Mouse (Mus musculus): ENCODE results near the gene Rpl6. TPM values are rescaled to one million over a fixed set of nuclear protein-coding genes. Genes with fewer than 3 reads are reported as not detected.
A peak's percentile ranks its signal among the peaks of the same experiment; 100 is the strongest.
"Not testable (repeated sequence)": the region's sequence is repeated elsewhere in the genome, so short reads cannot be mapped to it uniquely, and the experiment has no call there.

Rpl6 gene
- polyA plus RNA-seq, 2 experiments from 2014 or later = 1,708 to 1,898 TPM

GRCm38 (mm10) chr5:121197337-121197736, 6.9 kb upstream of the Rpl6 start:
- no peak for ATAC-seq

- ATAC-seq = no peak
These were observed 5.9 kb upstream of the Rpl6 start for GRCm38 (mm10) chr5:121198376-121198775.

GRCm38 (mm10) chr5:121201739-121202138, 2.5 kb upstream of the Rpl6 start:
- peak; percentile 53 for ATAC-seq

DNA sequence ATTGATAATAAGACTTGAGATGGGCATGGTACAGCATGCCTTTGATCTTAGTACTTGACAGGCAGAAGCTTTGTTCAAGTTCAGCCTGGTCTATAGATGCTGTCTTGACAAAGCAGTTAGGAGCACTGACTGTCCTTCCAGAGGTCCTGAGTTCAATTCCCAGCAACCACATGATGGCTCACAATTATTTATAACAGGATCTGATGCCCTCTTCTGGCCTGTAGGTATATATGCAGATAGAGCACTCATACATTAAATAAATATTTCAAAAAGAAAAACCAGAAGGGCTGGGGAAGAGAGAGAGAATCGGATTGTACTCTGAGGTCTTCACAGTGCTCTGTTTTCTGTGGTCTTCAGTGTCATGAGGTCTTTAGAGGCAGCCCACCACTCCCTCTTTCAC, 1.8 kb upstream of the Rpl6 start:
- ATAC-seq = no peak

- not testable (repeated sequence) for ATAC-seq
These were observed 1.4 kb downstream of the Rpl6 start for GRCm38 (mm10) chr5:121205537-121206130.

DNA sequence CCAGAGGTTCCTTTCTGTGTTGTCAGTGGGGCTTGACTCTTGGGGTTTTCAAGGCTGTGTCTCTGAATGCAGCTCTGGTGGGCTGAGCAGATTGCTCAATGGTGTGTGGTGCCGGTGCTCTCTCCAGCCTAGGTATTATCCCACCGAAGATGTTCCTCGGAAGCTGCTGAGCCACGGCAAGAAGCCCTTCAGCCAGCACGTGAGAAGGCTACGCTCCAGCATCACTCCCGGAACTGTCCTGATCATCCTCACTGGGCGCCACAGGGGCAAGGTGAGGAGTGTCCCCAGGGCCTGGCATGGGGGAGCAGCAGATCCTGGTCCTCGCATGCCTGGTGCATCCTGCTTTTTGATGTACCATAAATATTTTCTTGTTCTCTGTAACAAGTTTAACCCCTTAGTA, 2.3 kb downstream of the Rpl6 start:
- no peak for ATAC-seq

GRCm38 (mm10) chr5:121206984-121207383, 2.7 kb downstream of the Rpl6 start:
- ATAC-seq = no peak

GRCm38 (mm10) chr5:121209755-121210600, 5.7 kb downstream of the Rpl6 start:
- ATAC-seq = no peak

DNA sequence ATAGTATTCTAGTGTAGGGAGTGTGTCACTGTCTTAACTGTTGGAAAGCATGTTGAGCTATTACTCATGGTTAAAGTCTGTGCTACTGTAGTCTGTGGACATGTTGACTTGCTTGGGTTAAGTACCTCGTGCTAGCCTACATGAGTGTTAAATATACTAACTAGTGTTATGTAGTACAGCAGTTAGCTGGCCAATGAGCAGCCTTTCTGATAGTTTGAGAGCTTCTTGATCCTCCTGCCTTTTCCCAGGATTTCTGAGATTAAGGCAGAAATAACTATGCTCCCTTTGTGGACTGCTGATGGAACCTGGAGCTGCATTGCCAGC, 6.3 kb downstream of the Rpl6 start:
- ATAC-seq = no peak

DNA sequence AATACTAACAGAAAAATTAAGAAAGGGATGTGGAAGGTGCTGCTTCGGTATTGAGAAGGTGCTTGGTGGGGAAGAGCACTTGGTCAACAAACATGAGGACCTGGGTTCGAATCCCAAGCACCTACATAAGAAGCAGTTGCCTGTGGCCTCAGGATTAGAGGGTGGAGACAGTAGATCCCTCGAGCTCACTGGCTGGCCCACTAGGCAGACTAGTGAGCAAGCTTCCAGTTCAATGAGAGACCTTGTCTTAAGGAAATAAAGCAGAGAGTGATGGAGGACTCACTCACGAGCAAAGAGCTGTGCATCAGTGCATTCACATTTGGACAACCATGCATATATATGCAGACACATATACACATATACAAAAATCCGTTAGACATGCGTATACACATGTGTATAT, 7.8 kb downstream of the Rpl6 start:
- ATAC-seq = no peak

DNA sequence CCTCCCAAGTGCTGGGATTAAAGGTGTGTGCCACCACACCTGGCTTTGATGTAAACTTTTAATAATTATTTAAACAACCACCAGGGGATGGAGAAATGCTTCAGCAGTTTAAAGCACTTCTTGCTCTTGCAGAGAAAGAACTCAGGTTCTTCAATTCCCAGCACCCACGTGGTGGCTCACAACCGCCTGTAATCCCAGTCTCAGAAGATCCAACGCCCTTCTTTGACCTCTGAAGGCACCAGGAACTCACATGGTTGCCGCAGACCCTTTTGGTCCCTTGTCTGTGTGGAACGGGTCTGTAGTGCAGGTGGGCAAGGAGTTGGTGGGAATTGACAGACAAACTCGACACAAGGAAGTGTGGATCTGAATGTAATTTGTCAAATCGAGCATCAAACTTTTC, 10.4 kb downstream of the Rpl6 start:
- no peak for ATAC-seq

GRCm38 (mm10) chr5:121215380-121216125, 11.3 kb downstream of the Rpl6 start:
- ATAC-seq = peak; percentile 32

- no peak for ATAC-seq
These were observed 11.8 kb downstream of the Rpl6 start for GRCm38 (mm10) chr5:121216126-121216446.

GRCm38 (mm10) chr5:121216584-121217312, 12.5 kb downstream of the Rpl6 start:
- not testable (repeated sequence) for ATAC-seq

- no peak for ATAC-seq
These were observed 13.0 kb downstream of the Rpl6 start for GRCm38 (mm10) chr5:121217313-121217634.

GRCm38 (mm10) chr5:121219190-121219589, 14.9 kb downstream of the Rpl6 start:
- ATAC-seq = no peak

DNA sequence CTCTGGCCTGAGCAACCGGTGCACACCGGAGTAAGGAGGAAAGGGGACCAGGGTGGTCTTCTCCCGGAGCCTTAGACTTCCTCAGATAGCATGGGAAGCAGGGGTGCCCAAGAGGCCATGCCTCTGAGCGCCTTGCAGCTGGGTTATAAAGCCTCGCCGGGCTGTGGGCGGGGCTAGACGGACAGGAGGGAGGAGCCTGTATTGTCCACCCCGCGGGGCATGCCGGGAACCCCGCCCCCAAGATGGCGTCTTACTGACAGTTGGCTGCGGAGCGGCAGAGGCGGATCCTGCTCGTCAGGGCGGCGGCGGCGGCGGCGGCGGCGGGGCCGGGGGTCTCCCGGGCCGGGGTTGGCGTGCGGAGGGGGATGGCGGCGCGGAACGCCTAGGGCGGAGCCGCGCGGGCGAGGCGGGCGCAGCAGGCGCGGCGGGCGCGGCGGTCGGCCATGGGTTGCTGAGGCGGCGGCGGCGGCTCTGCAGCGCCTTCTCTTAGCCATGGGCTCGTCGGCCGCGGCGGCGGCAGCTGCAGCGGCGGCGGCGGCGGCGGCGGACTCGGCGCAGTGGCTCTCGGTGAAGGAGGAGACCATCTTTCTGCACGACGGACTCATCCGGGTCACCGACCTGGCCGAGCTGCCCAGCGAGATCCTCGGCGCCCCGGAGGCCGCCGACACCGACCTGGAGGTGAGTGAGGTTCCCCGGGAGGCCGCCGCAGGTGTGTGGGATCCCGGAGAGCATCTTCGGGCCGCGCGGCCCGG, 15.9 kb downstream of the Rpl6 start, which contains the start of gene Hectd4:
TSS of gene Hectd4 (plus strand) at position 240 of the 752 bp plus-strand sequence.
- peak; percentile 94 for ATAC-seq

DNA sequence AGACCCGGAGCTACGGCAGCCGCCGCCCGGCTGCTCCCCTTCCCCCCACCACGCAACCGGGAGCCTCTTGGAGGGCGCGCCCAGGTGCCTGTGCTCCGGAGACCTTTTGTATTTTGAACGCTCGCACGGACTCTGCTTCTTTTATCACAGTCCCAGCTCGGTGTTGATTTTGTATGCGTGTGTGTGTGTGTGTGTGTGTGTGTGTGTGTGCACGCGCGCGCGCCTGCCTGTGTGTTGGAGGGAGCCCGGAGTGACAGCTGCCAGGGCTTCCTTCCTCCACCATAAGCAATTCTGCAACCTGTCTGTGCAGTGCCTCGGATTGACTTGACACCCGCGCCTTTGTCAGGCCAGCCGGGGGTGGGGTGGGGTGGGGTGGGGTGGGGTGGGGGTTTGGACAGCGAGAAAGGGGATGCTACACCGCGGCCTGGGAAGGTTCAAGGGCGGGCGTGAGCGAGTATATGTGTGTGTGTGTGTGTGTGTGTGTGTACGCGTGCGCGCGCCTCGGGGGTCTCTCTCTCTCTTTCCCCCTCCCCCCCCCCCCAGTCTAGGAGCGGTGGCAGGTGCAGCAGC, 16.5 kb downstream of the Rpl6 start:
- ATAC-seq = peak; percentile 49

- ATAC-seq = no peak
These were observed 17.1 kb downstream of the Rpl6 start for GRCm38 (mm10) chr5:121221328-121221850.

GRCm38 (mm10) chr5:121224020-121224419, 19.7 kb downstream of the Rpl6 start:
- not testable (repeated sequence) for ATAC-seq

DNA sequence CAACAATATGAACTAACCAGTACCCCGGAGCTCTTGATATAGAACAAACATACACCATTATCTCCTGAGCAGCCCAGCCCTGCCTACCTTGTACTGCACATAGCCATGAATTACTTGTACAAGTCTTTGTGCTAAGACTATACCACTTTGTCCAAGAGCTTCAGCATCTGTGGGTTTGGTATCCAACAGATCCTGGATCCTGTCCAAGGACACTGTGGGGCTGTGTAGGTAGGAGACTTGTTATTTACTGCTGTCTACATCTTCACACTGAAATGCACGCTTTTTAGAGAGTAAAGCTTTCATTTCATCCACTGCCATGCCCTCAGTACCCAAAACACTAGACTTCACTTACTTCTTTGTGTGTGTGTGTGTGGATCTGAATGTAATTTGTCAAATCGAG, 20.6 kb downstream of the Rpl6 start:
- no peak for ATAC-seq

DNA sequence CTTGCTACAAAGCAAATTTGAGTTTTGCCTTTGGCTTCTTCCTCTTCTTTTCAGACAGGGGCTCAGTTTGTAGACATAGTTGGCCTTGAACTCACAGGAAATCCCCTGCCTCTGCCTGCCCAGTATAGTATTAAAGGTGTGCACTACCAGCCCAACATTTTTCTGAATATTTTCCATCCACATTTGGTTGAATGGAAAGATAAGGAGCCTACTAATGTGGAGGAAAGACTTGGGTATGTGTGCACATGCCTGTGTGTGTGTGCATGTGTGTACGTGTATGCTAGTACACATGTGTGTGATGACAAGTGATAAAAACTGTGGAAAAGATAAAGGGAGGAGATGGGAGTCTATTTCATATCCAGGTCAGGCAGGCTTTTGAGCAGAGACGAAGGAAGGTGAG, 21.6 kb downstream of the Rpl6 start:
- no peak for ATAC-seq
